Mouse (Mus musculus) kidney, embryonic 16.5 days (tissue): ENCODE results near the gene Psmb5. TPM values are rescaled to one million over a fixed set of nuclear protein-coding genes. Genes with fewer than 3 reads are reported as not detected.

Experiments used
- ATAC-seq: fragments of 200-750 bp; cut with Nextera tagmentation; 2 replicates; pipeline ENCODE4 v1.8.0; 2017; ENCODE audit warnings: moderate TSS enrichment; ENCODE audit not compliant: low FRiP score, low TSS enrichment
- H3K27ac ChIP-seq: fragments of 300-500 bp; sonication (generic); 2 replicates; pipeline ENCODE4 v1.5.1; 2014; ENCODE audit warnings: low read length
- H3K27me3 ChIP-seq: fragments of 300-500 bp; sonication (generic); 2 replicates; pipeline ENCODE4 v1.6.1; 2014; ENCODE audit warnings: low read length, control low read depth, mixed read lengths; ENCODE audit not compliant: insufficient read depth
- H3K36me3 ChIP-seq: fragments of 300-500 bp; sonication (generic); 2 replicates; pipeline ENCODE4 v1.6.1; 2014; ENCODE audit warnings: low read length, control low read depth, mixed read lengths; ENCODE audit not compliant: insufficient read depth
- H3K4me1 ChIP-seq: fragments of 300-500 bp; sonication (generic); 2 replicates; pipeline ENCODE4 v1.6.1; 2014; ENCODE audit warnings: low read length, control low read depth, mixed read lengths; ENCODE audit not compliant: insufficient read depth
- H3K4me2 ChIP-seq: fragments of 300-500 bp; sonication (generic); replicated peaks from 2 replicates; pipeline ENCODE4 v1.6.1; 2014; ENCODE audit warnings: low read depth, low read length
- H3K4me3 ChIP-seq: fragments of 300-500 bp; sonication (generic); 2 replicates; pipeline ENCODE4 v1.5.1; 2014; ENCODE audit warnings: mild to moderate bottlenecking, low read length
- H3K9ac ChIP-seq: fragments of 300-500 bp; sonication (generic); replicated peaks from 2 replicates; pipeline ENCODE4 v1.6.1; 2014; ENCODE audit warnings: low read length
- H3K9me3 ChIP-seq: fragments of 300-500 bp; sonication (generic); 2 replicates; pipeline ENCODE4 v1.6.1; 2016; ENCODE audit warnings: low read length, control low read depth
- WGBS: fragments of 180-500 bp; shearing (Covaris S2); extraction: QIAGEN DNeasy Blood & Tissue Kit; methylation state at CpG from one replicate; pipeline ENCODE4 v1.1.7; 2014; 5-methylcytosine and 5-hydroxymethylcytosine counted together
- polyA plus RNA-seq: library from polyadenylated mRNA; unstranded; fragments of >200 nt; fragmentation: Nextera tagmentation; extraction: Ambion mirVana; gene quantifications from 2 replicates; pipeline ENCODE4 v1.2.1, GENCODE M21; 2015

The Psmb5 gene
- polyA plus RNA-seq, 1 experiment from 2014 or later = 471 TPM

DNA sequence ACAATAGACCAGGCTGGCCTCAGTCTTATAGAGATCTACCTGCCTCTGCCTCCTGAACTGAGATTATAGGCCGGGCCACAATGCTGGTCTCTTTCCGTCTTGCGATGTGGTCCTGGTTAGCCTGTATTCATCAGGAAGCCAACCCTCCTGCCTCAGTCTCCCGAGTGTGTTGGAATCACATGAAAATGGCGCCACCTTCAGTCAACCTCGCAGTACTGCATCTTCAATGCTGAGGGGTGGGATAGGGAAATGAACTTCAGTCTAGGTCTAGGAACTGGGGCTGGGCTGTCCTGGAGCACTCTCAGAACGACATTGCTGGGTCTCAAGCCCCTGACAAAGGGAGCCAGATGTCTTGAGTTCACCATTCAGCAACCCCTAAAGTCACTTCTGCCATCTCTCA lies 20.7 kb downstream of the Psmb5 start:
- Histone ChIP-seq H3K9ac (no peak overlapping the region), H3K36me3 (peaks cover 25% of the 10 kb centered on the region), H3K4me1 (peaks cover 11% of the 10 kb centered on the region), H3K4me2 (no peak overlapping the region), H3K27ac (no peak overlapping the region), H3K9me3 (no peaks in the 10 kb centered on the region), H3K4me3 (no peak overlapping the region), H3K27me3 (no peaks in the 10 kb centered on the region)
- 84% methylated on average over 7 of the region's 7 CpGs for WGBS
- no peak for ATAC-seq

DNA sequence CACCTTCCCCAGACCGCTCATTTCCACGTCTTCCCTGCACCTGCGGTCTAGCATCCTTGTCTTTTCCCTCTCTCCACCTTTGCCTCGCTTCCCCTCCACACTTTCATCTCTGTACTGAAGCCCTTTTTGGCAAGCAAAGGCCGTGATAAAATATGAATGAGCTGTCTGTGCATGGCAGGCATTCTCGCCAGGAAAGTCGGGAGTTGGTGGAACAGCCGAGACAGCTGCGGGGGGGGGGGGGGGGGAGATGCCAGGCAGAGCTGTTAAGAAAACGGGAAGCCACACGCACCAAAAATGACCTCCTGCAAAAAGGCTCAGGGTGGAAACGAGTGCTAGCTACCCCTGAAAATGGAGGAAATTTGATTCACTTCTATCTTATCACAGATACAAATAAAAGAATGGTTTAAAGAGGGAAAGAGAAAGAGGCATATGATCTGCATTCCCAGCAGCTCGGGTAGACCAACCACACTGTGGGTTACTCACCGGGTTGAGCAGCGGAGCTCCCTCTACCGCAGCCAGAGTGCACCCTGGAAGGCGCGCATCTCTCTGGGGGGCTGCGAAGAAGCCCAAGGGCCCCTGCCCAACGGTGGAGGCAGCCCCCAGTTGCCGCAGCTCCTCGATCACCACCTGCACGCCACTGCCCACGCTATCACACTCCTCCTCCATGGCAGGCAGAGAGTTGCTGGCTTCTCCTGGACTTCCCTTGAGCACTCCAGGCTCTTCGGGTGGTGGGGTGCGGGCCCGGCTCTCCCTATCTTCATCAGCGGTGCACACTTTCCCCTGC lies 23.0 kb downstream of the Psmb5 start:
- H3K36me3 ChIP-seq = peaks cover 25% of the 10 kb centered on the region
- no peaks in the 10 kb centered on the region for H3K9me3 ChIP-seq
- 74% methylated on average over 27 of the region's 28 CpGs for WGBS
- peaks cover 11% of the 10 kb centered on the region for H3K4me1 ChIP-seq
- no peaks in the 10 kb centered on the region for H3K27me3 ChIP-seq
- no peak overlapping the region for H3K4me3 ChIP-seq
- H3K9ac ChIP-seq = no peak overlapping the region
- no peak overlapping the region for H3K4me2 ChIP-seq
- no peak for ATAC-seq
- no peak overlapping the region for H3K27ac ChIP-seq

DNA sequence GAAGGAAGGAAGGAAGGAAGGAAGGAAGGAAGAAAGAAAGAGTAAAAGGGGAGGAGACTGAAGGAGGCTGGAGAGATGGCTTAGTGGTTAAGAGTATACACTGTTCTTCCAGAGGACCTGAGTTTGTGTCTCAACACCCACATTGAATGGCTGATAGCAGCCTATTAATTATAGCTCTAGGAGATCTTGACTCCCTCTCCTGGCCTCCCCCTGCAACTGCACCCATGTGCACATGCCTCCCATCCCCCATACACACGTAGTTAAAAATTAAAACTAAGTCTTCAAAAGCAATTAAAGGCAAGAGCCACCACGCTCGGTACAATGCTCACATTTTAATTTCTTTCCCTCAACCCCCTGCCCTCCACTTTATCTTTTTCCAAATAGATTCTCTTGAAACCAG lies 23.8 kb downstream of the Psmb5 start:
- Histone ChIP-seq H3K4me2 (no peak overlapping the region), H3K4me3 (no peak overlapping the region), H3K27ac (no peak overlapping the region), H3K36me3 (peaks cover 20% of the 10 kb centered on the region), H3K9me3 (no peaks in the 10 kb centered on the region), H3K9ac (no peak overlapping the region), H3K4me1 (peaks cover 11% of the 10 kb centered on the region), H3K27me3 (no peaks in the 10 kb centered on the region)
- no peak for ATAC-seq
- WGBS = 76% methylated on average over 3 of the region's 3 CpGs

DNA sequence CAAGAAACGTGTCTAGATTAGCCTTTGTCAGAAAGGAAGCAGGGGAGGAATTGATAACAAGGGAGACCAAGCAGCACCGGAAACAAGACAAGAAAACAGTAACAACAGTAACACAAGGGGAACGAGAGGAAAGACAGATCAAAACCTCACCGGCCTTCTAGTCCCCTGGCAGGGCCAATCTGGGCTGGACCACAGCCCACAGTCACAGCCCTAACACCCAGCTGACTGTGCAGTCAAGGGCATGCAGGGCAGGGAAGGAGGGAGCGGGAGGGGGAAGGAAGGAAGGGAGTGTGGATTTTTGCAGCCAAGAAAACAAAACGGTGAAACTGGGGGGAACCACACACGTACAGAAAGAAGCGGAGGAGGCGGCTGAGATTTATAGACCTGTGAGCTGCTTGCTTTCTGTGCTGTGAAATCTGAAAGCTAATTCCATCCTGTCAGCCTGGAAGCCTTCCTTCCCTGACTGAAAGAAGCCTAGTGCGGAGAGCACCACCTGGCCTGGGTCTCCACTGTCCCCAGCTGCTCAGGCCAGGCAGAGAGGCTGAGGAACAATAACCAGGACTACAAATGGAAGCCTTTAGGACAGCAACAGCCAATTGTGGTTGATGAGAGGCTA lies 25.4 kb downstream of the Psmb5 start:
- WGBS = 14% methylated on average over 10 of the region's 10 CpGs
- H3K27ac ChIP-seq = peak overlapping the region; percentile 92
- H3K27me3 ChIP-seq = no peaks in the 10 kb centered on the region
- no peak overlapping the region for H3K4me3 ChIP-seq
- H3K4me2 ChIP-seq = peak overlapping the region; percentile 18; the same call in 1 of the 2 replicates
- peaks cover 11% of the 10 kb centered on the region for H3K4me1 ChIP-seq
- peak overlapping the region; percentile 40 for H3K9ac ChIP-seq
- no peaks in the 10 kb centered on the region for H3K9me3 ChIP-seq
- peak; percentile 89 for ATAC-seq
- peaks cover 16% of the 10 kb centered on the region for H3K36me3 ChIP-seq

DNA sequence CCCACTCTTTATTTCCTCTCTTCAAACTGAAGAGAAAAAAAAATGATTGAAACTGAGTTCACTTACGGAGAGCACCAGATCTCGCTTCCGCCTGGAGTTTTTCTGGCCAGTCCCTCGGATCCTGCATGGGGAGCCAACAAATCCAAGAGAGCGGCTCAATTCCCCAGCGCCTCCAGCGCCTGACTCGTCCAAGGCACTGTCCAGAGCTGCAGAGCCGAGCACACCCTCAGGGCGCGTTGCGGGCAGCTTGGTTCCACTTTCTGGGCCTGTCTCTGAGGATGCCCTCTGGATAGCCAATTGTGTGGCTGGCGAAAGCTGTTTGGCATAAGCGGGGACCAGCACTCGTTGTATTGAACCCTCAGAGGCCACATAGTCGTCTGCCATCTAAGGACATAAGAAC lies 26.8 kb downstream of the Psmb5 start:
- Histone ChIP-seq H3K4me1 (peaks cover 11% of the 10 kb centered on the region), H3K27me3 (no peaks in the 10 kb centered on the region), H3K27ac (no peak overlapping the region), H3K4me2 (no peak overlapping the region), H3K9ac (no peak overlapping the region), H3K4me3 (no peak overlapping the region), H3K9me3 (no peaks in the 10 kb centered on the region), H3K36me3 (peaks cover 16% of the 10 kb centered on the region)
- no peak for ATAC-seq
- WGBS = 91% methylated on average over 16 of the region's 16 CpGs

DNA sequence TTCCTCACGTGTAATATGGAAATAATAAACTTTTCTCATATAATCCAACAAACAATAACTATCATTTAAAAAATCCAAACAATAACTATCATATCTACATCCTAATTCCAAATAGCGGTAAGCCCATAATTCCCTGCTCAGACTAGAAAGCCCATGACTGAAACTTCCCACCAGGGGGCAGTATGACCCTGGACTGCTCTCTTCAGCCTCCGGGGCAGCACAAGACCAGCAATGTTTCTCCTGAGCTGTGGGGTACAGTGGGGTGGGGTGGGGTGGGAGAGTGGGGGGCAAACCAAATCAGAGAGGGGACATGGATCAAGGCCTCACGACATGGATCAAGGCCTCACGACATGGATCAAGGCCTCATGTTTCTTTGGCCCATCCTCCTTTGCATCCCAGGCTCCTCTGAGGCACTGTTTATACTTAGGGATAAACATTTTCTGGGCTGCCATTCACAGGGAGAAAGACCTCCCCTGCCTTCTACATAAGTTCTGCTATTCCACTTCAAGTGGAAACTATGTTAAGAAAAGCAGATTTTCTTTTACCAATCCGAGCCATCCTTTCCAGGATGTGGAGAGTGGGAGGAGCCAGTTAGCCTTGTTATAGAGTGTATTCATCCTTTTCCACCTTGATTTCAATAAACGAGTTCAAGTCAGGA lies 34.0 kb downstream of the Psmb5 start:
- H3K4me1 ChIP-seq = no peaks in the 10 kb centered on the region
- no peak overlapping the region for H3K27ac ChIP-seq
- ATAC-seq = no peak
- no peaks in the 10 kb centered on the region for H3K27me3 ChIP-seq
- H3K4me2 ChIP-seq = no peak overlapping the region
- 37% methylated on average over 7 of the region's 7 CpGs for WGBS
- H3K4me3 ChIP-seq = no peak overlapping the region
- H3K9ac ChIP-seq = no peak overlapping the region
- H3K36me3 ChIP-seq = peaks cover 16% of the 10 kb centered on the region
- no peaks in the 10 kb centered on the region for H3K9me3 ChIP-seq

DNA sequence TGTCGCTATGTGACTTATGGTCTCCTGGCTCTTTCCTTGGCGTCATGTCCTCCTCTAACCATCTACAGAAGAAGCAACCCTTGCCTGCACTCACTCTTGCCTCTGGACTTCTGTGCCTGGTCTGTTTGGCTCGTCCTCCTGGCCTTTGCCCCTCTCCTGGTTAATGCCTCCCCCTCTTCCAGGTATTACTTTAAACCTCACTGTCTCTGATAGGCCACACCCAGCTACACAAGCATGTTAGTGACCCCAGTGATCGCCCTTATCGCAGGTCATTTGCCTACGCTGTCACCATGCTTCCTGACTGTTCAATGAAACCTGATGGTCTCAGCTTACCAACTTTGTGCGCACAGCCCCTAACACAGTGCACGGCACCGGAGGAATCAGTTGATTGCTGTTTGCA lies 35.3 kb downstream of the Psmb5 start:
- Histone ChIP-seq H3K27ac (no peak overlapping the region), H3K4me1 (peaks cover 6% of the 10 kb centered on the region), H3K9me3 (no peaks in the 10 kb centered on the region), H3K9ac (no peak overlapping the region), H3K4me3 (no peak overlapping the region), H3K36me3 (peaks cover 16% of the 10 kb centered on the region), H3K27me3 (no peaks in the 10 kb centered on the region), H3K4me2 (no peak overlapping the region)
- 84% methylated on average over 9 of the region's 9 CpGs for WGBS
- ATAC-seq = no peak

DNA sequence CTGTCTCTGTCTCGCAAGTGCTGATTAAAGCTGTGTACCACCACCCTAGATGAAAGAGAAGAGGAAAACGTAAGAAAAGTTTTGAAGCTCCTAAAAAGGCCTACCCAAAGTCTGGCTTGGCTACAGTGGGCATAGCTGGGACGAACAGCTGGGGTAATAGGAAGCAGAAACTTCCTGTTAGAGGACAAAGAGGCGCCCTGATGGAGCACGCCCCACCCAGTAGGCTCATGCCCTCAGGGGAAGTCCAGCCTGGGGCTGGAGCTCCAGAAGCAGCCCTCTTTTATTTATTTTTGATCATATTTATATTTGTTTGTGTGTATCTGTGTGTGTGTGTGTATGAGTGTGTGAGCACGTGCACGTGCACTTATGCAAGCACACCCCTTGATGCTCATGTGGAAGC lies 38.2 kb downstream of the Psmb5 start:
- ATAC-seq = no peak
- WGBS = 83% methylated on average over 7 of the region's 7 CpGs

DNA sequence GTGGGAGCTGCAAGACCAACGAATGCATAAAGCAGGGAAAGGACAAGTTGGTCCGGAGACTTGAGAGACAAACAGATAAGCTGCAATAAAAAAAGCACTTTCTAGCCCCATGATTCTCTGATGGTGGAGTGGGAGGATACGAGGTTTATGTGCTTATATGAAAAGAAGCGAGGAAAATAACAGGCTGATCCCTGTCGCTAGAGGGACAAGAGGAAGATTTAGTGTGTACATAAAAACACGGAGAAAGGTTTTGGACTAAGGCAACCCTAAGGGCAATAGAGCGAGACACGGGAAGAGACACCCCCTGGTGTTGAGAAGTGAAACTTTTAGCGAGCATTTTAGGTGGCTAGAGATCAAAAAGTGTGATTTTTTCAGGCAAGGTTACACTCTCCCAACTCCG lies 39.8 kb downstream of the Psmb5 start:
- Histone ChIP-seq H3K4me3 (peak overlapping the region; percentile 93), H3K27ac (peak overlapping the region; percentile 98), H3K4me1 (peaks cover 26% of the 10 kb centered on the region), H3K36me3 (0 out of 2 replicates have a peak, but pooled peaks cover 3% of the 10 kb centered on the region), H3K4me2 (peak overlapping the region; percentile 81), H3K9me3 (no peaks in the 10 kb centered on the region), H3K9ac (peak overlapping the region; percentile 98), H3K27me3 (no peaks in the 10 kb centered on the region)
- 0 out of 2 replicates have a peak, but pooled peaks have one; percentile 13 for ATAC-seq
- WGBS = 0% methylated on average over 10 of the region's 10 CpGs

More for the DNA sequence above, 38.2 kb downstream of the Psmb5 start:
- H3K4me2 ChIP-seq = no peak overlapping the region
- no peaks in the 10 kb centered on the region for H3K27me3 ChIP-seq
- no peaks in the 10 kb centered on the region for H3K9me3 ChIP-seq
- H3K27ac ChIP-seq = no peak overlapping the region
- H3K4me1 ChIP-seq = peaks cover 11% of the 10 kb centered on the region
- H3K4me3 ChIP-seq = no peak overlapping the region
- peaks cover 6% of the 10 kb centered on the region; the same call in 1 of the 2 replicates for H3K36me3 ChIP-seq
- H3K9ac ChIP-seq = no peak overlapping the region
